Mouse (Mus musculus): ENCODE measurements around the gene Aym1.

- TF ChIP-seq CHD2 (IDR thresholded peaks at IDR 0.05; ENCODE audit: low read depth, low read length) (no peak), MAFK (IDR thresholded peaks at IDR 0.05; ENCODE audit: insufficient read depth, low read depth, low read length) (no peak), ZC3H11A (IDR thresholded peaks at IDR 0.05; ENCODE audit: borderline replicate concordance, low read depth, low read length) (no peak)
Measured at GRCm38 (mm10) chr5:113344635-113345386, 12.3 kb upstream of the Aym1 start.
